Mouse (Mus musculus) frontal cortex, adult 2 months (tissue): ENCODE results near the gene Plekha4. TPM values are rescaled to one million over a fixed set of nuclear protein-coding genes. Genes with fewer than 3 reads are reported as not detected.

Experiments
- DNase-seq, 2 experiments: peaks; one replicate each; pipeline ENCODE4 v3.0.0; 2022; ENCODE audit warnings: low spot score in 1 of 2; ENCODE audit errors: extremely low spot score in 1 of 2
- polyA plus RNA-seq: library from polyadenylated mRNA; depleted of rRNA; stranded (reverse); fragments of >200 nt; gene quantifications from 2 replicates; pipeline ENCODE4 v1.2.3, GENCODE M21; 2012; rRNA removed

Plekha4 gene
- polyA plus RNA-seq, 1 experiment: 5.4 TPM

GRCm38 (mm10) chr7:45598960-45599879 lies 73.1 kb downstream of the Plekha4 start:
- DNase-seq: no peak

Other genes with a start within 250 kb of the Plekha4 start
- gene Slc6a21, start 248.8 kb upstream of the Plekha4 start, polyA plus RNA-seq: 0.20 and 0.29 TPM in 2 replicates
- gene Trpm4, start 192.6 kb upstream of the Plekha4 start, polyA plus RNA-seq: 22.6 and 24.5 TPM in 2 replicates
- 0.60 and 0.61 TPM in 2 replicates for gene Hrc, start 191.0 kb upstream of the Plekha4 start, polyA plus RNA-seq
- 114 and 126 TPM in 2 replicates for gene Ppfia3, start 159.3 kb upstream of the Plekha4 start, polyA plus RNA-seq
- 241 and 267 TPM in 2 replicates for gene Lin7b, start 155.7 kb upstream of the Plekha4 start, polyA plus RNA-seq
- 854 and 909 TPM in 2 replicates for gene Snrnp70, start 130.6 kb upstream of the Plekha4 start, polyA plus RNA-seq
- 0.06 TPM in 1 of 2 replicates, not detected in the other for gene Kcna7, start 120.7 kb upstream of the Plekha4 start, polyA plus RNA-seq
- 0.12 and 0.23 TPM in 2 replicates for gene Ntf5, start 112.6 kb upstream of the Plekha4 start, polyA plus RNA-seq
- not detected in 2 replicates for gene Lhb, start 105.5 kb upstream of the Plekha4 start, polyA plus RNA-seq
- 20.5 and 20.9 TPM in 2 replicates for gene Gys1, start 91.5 kb upstream of the Plekha4 start, polyA plus RNA-seq
- gene Ruvbl2, start 88.2 kb upstream of the Plekha4 start, polyA plus RNA-seq: 46.9 and 47.2 TPM in 2 replicates
- gene Ftl1, start 66.4 kb upstream of the Plekha4 start, polyA plus RNA-seq: 647 and 719 TPM in 2 replicates
- gene Bax, start 59.4 kb upstream of the Plekha4 start, polyA plus RNA-seq: 108 and 110 TPM in 2 replicates
- gene Tulp2, start 44.5 kb upstream of the Plekha4 start, polyA plus RNA-seq: 0.12 and 0.17 TPM in 2 replicates
- 0.23 TPM in 1 of 2 replicates, not detected in the other for gene Gm45808, start 39.5 kb upstream of the Plekha4 start, polyA plus RNA-seq
- 8.0 and 8.8 TPM in 2 replicates for gene Dhdh, start 37.5 kb upstream of the Plekha4 start, polyA plus RNA-seq
- gene Nucb1, start 15.9 kb upstream of the Plekha4 start, polyA plus RNA-seq: 88.5 and 103 TPM in 2 replicates
- gene Ppp1r15a, start 62 bp upstream of the Plekha4 start, polyA plus RNA-seq: 19.9 and 20.3 TPM in 2 replicates
- gene Hsd17b14, start 28.6 kb downstream of the Plekha4 start, polyA plus RNA-seq: 0.34 and 0.53 TPM in 2 replicates
- 22.6 and 23.2 TPM in 2 replicates for gene Bcat2, start 43.8 kb downstream of the Plekha4 start, polyA plus RNA-seq
- not detected in 2 replicates for gene Fgf21, start 89.2 kb downstream of the Plekha4 start, polyA plus RNA-seq
- gene Fut1, start 91.0 kb downstream of the Plekha4 start, polyA plus RNA-seq: 0.08 TPM in 2 replicates
- 0.08 and 0.10 TPM in 2 replicates for gene Izumo1, start 95.5 kb downstream of the Plekha4 start, polyA plus RNA-seq
- gene Rasip1, start 101.2 kb downstream of the Plekha4 start, polyA plus RNA-seq: 7.2 and 7.3 TPM in 2 replicates
- gene Mamstr, start 113.6 kb downstream of the Plekha4 start, polyA plus RNA-seq: 5.9 and 6.6 TPM in 2 replicates
- 0.13 and 0.16 TPM in 2 replicates for gene Fut2, start 140.1 kb downstream of the Plekha4 start, polyA plus RNA-seq
- gene Ntn5, start 157.7 kb downstream of the Plekha4 start, polyA plus RNA-seq: 1.7 and 4.7 TPM in 2 replicates
- gene Sec1, start 168.1 kb downstream of the Plekha4 start, polyA plus RNA-seq: 1.4 TPM in 2 replicates
- gene Car11, start 173.5 kb downstream of the Plekha4 start, polyA plus RNA-seq: 283 and 318 TPM in 2 replicates
- gene Dbp, start 178.8 kb downstream of the Plekha4 start, polyA plus RNA-seq: 208 and 221 TPM in 2 replicates
- gene Rpl18, start 189.1 kb downstream of the Plekha4 start, polyA plus RNA-seq: 280 and 304 TPM in 2 replicates
- 22.4 and 23.3 TPM in 2 replicates for gene Sphk2, start 191.7 kb downstream of the Plekha4 start, polyA plus RNA-seq
- gene Fam83e, start 194.9 kb downstream of the Plekha4 start, polyA plus RNA-seq: 0.18 and 0.21 TPM in 2 replicates
- gene Spaca4, start 199.5 kb downstream of the Plekha4 start, polyA plus RNA-seq: not detected in 2 replicates